Mouse (Mus musculus): ENCODE measurements around the gene Vmn1r181.

- TF ChIP-seq CTCF (IDR thresholded peaks at IDR 0.05; ENCODE audit: borderline replicate concordance, insufficient read depth, low read depth, low read length) = no peak
- no peak for TF ChIP-seq POLR2A (IDR thresholded peaks at IDR 0.05; ENCODE audit: borderline replicate concordance, insufficient read depth, low read length)
Observed at GRCm38 (mm10) chr7:23950332-23950731, 24.1 kb upstream of the Vmn1r181 start, which contains the start of gene Vmn1r180.
